Comparison of ENCODE assay signal across 8 mouse cellular contexts in genomic region chr3:103914010-103914669, GRCm38 (mm10). TPM values are rescaled to one million over a fixed set of nuclear protein-coding genes. Genes with fewer than 3 reads are reported as not detected.
DNase-seq lines count a peak whose midpoint lies in the region; ATAC-seq and TF ChIP-seq lines count a peak whose summit lies in the region.

TSS of gene Rsbn1 (plus strand) at chr3:103914120.

- ATAC-seq in embryonic facial prominence, embryonic 15.5 days (ENCODE audit: insufficient number of reproducible peaks, low FRiP score, low TSS enrichment, low read depth) = peak; percentile 99
- ATAC-seq in limb, embryonic 14.5 days (ENCODE audit: low FRiP score, low read depth) = peak; percentile 100
- peak; percentile 100 for ATAC-seq in midbrain, postnatal 0 days (ENCODE audit: low FRiP score)

- H3K36me3 ChIP-seq in embryonic facial prominence, embryonic 15.5 days = no peaks in the 10 kb centered on the region
- H3K36me3 ChIP-seq in limb, embryonic 14.5 days (ENCODE audit: control insufficient read depth, insufficient read depth, low read length) = no peaks in the 10 kb centered on the region
- H3K36me3 ChIP-seq in midbrain, postnatal 0 days (ENCODE audit: insufficient read depth, low read length) = no peaks in the 10 kb centered on the region

- under 1% methylated on average over 55 of the region's 55 CpGs for WGBS in bone marrow, adult 2 months
- under 1% methylated on average over 55 of the region's 55 CpGs for WGBS in embryonic facial prominence, embryonic 15.5 days
- WGBS in limb, embryonic 14.5 days = under 1% methylated on average over 51 of the region's 55 CpGs
- under 1% methylated on average over 42 of the region's 55 CpGs for WGBS in midbrain, postnatal 0 days

- H3K4me3 ChIP-seq in bone marrow, adult 2 months (replicated peaks; ENCODE audit: control insufficient read depth, low read depth, low read length) = peak within 1 kb of the TSS; percentile 95
- peak within 1 kb of the TSS; percentile 96 for H3K4me3 ChIP-seq in embryonic facial prominence, embryonic 15.5 days (replicated peaks)
- peak within 1 kb of the TSS; percentile 97 for H3K4me3 ChIP-seq in limb, embryonic 14.5 days (replicated peaks; ENCODE audit: low read length)
- H3K4me3 ChIP-seq in midbrain, postnatal 0 days (ENCODE audit: low read depth, low read length) = peak within 1 kb of the TSS; percentile 87

- TF ChIP-seq CTCF in bone marrow, adult 2 months (IDR thresholded peaks at IDR 0.05; ENCODE audit: control insufficient read depth, insufficient read depth, low read length) = no peak
- peak; percentile 35 for TF ChIP-seq CTCF in midbrain, postnatal 0 days (IDR thresholded peaks at IDR 0.05)

- peak; percentile 99 for DNase-seq in 416B (ENCODE audit: low read depth)
- DNase-seq in heart, adult 8-10 months (ENCODE audit: low spot score) = peak; percentile 97
- DNase-seq in kidney, adult 9 months = peak; percentile 99
- peak; percentile 99 for DNase-seq in limb, embryonic 14.5 days (ENCODE audit: low spot score)
- DNase-seq in midbrain, postnatal 0 days (ENCODE audit: low spot score) = peak; percentile 100
- peak; percentile 85 to 88 for DNase-seq in spleen, postnatal 14 days (ENCODE audit: low spot score in 2 of 2)

- no peaks in the 10 kb centered on the region for H3K4me1 ChIP-seq in bone marrow, adult 2 months (ENCODE audit: control insufficient read depth, insufficient read depth, low read length)
- peaks cover 10% of the 10 kb centered on the region for H3K4me1 ChIP-seq in embryonic facial prominence, embryonic 15.5 days
- H3K4me1 ChIP-seq in limb, embryonic 14.5 days (ENCODE audit: control insufficient read depth, insufficient read depth, low read length) = peaks cover 11% of the 10 kb centered on the region
- no peaks in the 10 kb centered on the region; the same call in 1 of the 2 replicates for H3K4me1 ChIP-seq in midbrain, postnatal 0 days (ENCODE audit: insufficient read depth, low read length)

- peak within 1 kb of the TSS; percentile 90 for H3K9ac ChIP-seq in embryonic facial prominence, embryonic 15.5 days
- peak within 1 kb of the TSS; percentile 93 for H3K9ac ChIP-seq in limb, embryonic 14.5 days (ENCODE audit: low read depth, low read length, severe bottlenecking)
- peak within 1 kb of the TSS; percentile 84 for H3K9ac ChIP-seq in midbrain, postnatal 0 days (replicated peaks; ENCODE audit: low read length, poor library complexity, severe bottlenecking)

- H3K27me3 ChIP-seq in embryonic facial prominence, embryonic 15.5 days = no peaks in the 10 kb centered on the region
- H3K27me3 ChIP-seq in limb, embryonic 14.5 days (ENCODE audit: control insufficient read depth, insufficient read depth, low read length) = no peaks in the 10 kb centered on the region
- no peaks in the 10 kb centered on the region for H3K27me3 ChIP-seq in midbrain, postnatal 0 days (ENCODE audit: insufficient read depth, low read length)

- H3K9me3 ChIP-seq in embryonic facial prominence, embryonic 15.5 days (replicated peaks) = no peaks in the 10 kb centered on the region
- H3K9me3 ChIP-seq in limb, embryonic 14.5 days (ENCODE audit: control insufficient read depth, low read length) = no peaks in the 10 kb centered on the region
- no peaks in the 10 kb centered on the region for H3K9me3 ChIP-seq in midbrain, postnatal 0 days (ENCODE audit: low read length)

- peak within 1 kb of the TSS; percentile 75 for H3K4me2 ChIP-seq in embryonic facial prominence, embryonic 15.5 days (replicated peaks)
- H3K4me2 ChIP-seq in limb, embryonic 14.5 days (replicated peaks; ENCODE audit: low read depth, low read length, severe bottlenecking) = peak within 1 kb of the TSS; percentile 75
- peak within 1 kb of the TSS; percentile 80 for H3K4me2 ChIP-seq in midbrain, postnatal 0 days (ENCODE audit: low read depth, low read length, poor library complexity, severe bottlenecking)

- peak; percentile 89; the same call in 1 of the 2 replicates for TF ChIP-seq POLR2A in bone marrow, adult 2 months (IDR thresholded peaks at IDR 0.05; ENCODE audit: borderline replicate concordance, control insufficient read depth, low read depth, low read length)
- peak; percentile 87; the same call in 1 of the 2 replicates for TF ChIP-seq POLR2A in limb, embryonic 14.5 days (IDR thresholded peaks at IDR 0.05; ENCODE audit: borderline replicate concordance, extremely low read depth, insufficient read depth, insufficient read length)

- H3K27ac ChIP-seq in bone marrow, adult 2 months (ENCODE audit: control insufficient read depth, insufficient read depth, low read depth, low read length, poor library complexity) = peak within 1 kb of the TSS; percentile 92
- H3K27ac ChIP-seq in embryonic facial prominence, embryonic 15.5 days (replicated peaks) = peak within 1 kb of the TSS; percentile 91
- H3K27ac ChIP-seq in limb, embryonic 14.5 days (replicated peaks; ENCODE audit: low read depth, low read length) = peak within 1 kb of the TSS; percentile 94
- H3K27ac ChIP-seq in midbrain, postnatal 0 days (ENCODE audit: low read depth, low read length) = peak within 1 kb of the TSS; percentile 89

RNA-seq across cellular contexts. Expression of gene Rsbn1, which starts in this region (rescaled TPM):
- polyA plus RNA-seq in bone marrow, adult 2 months (2011; ENCODE audit: insufficient read depth, insufficient read length, low replicate concordance, missing spikeins) = 5.2 and 9.3 TPM in 2 replicates
- 11.6 and 12.3 TPM in 2 replicates for polyA plus RNA-seq in embryonic facial prominence, embryonic 15.5 days (2015; fragmentation: Nextera tagmentation; extraction: Ambion mirVana)
- total RNA-seq in heart, adult 8-10 months (2022) = 1 to 10 TPM; 5.6 to 8.1 (median 7.0) TPM
- polyA plus RNA-seq in limb, embryonic 14.5 days (2012; rRNA removed) = 11.0 and 11.4 TPM in 2 replicates
- 12.2 and 15.2 TPM in 2 replicates for polyA plus RNA-seq in limb, embryonic 14.5 days (2014; fragmentation: Nextera tagmentation; extraction: Ambion mirVana)
- total RNA-seq in midbrain, postnatal 0 days (2014; rRNA removed) = 35.5 and 38.4 TPM in 2 replicates
- 18.6 and 21.7 TPM in 2 replicates for polyA plus RNA-seq in midbrain, postnatal 0 days (2015; fragmentation: Nextera tagmentation; extraction: Ambion mirVana)

Comparison
In these comparisons a context has a peak if more than half of its experiments do, and no peak if none do; other contexts are left out.
1. Peak in every context shown above with its lines: DNase-seq, ATAC-seq, H3K4me3 ChIP-seq and H3K27ac ChIP-seq.